Mouse (Mus musculus) spleen, postnatal 0 days (tissue): ENCODE results near the gene Cd209g. TPM values are rescaled to one million over a fixed set of nuclear protein-coding genes. Genes with fewer than 3 reads are reported as not detected.

Experiments used
- polyA plus RNA-seq: library from polyadenylated mRNA; unstranded; fragments of >200 nt; fragmentation: Nextera tagmentation; extraction: Ambion mirVana; gene quantifications from 2 replicates; pipeline ENCODE4 v1.2.1, GENCODE M21; 2015

The Cd209g gene
- polyA plus RNA-seq, result not detected in 2 replicates

DNA sequence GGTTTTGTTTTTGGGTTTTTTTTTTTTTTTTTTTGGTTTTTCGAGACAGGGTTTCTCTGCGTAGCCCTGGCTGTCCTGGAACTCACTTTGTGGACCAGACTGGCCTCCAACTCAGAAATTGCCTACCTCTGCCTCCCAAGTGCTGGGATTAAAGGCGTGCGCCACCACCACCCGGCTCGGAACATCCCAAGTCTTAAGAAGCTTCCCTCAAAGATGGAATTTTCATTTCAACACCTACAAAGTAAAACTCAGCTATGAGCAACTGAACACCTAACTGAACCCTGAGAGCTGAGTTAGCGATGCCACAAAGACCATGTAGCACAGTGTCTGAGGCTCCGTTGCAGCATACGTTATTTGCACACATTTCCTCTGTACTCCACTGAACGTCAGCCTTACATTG is at the start of gene Cd209g:
Gene Cd209g, plus strand, starts transcription at position 301 of the 400 bp plus-strand sequence.

GRCm38 (mm10) chr8:4105735-4106134 is 28.2 kb upstream of the Cd209g start, which contains the start of gene Cd209f:
TSS of gene Cd209f (minus strand) at chr8:4105835.

GRCm38 (mm10) chr8:4165852-4166751 is 32.2 kb downstream of the Cd209g start, which contains the start of gene Evi5l:
TSS of gene Evi5l (plus strand) at chr8:4166567.

Other genes with a start within 250 kb of the Cd209g start
- gene Cd209b, start 207.3 kb upstream of the Cd209g start, polyA plus RNA-seq, result not detected in 2 replicates
- gene Cd209c, start 179.4 kb upstream of the Cd209g start, polyA plus RNA-seq, result 0.20 and 0.29 TPM in 2 replicates
- gene Cd209f, start 28.3 kb upstream of the Cd209g start, polyA plus RNA-seq, result 0.17 and 0.98 TPM in 2 replicates
- 5.9 and 6.9 TPM in 2 replicates for gene Evi5l, start 32.5 kb downstream of the Cd209g start, polyA plus RNA-seq
- gene Prr36, start 83.4 kb downstream of the Cd209g start, polyA plus RNA-seq, result 0.05 and 0.08 TPM in 2 replicates
- 0.05 and 0.06 TPM in 2 replicates for gene Lrrc8e, start 92.7 kb downstream of the Cd209g start, polyA plus RNA-seq
- gene Map2k7, start 104.6 kb downstream of the Cd209g start, polyA plus RNA-seq, result 14.8 and 15.0 TPM in 2 replicates
- 0.27 and 0.36 TPM in 2 replicates for gene Gm49320, start 104.8 kb downstream of the Cd209g start, polyA plus RNA-seq
- gene Tgfbr3l, start 114.1 kb downstream of the Cd209g start, polyA plus RNA-seq, result 1.6 TPM in 2 replicates
- gene Snapc2, start 119.0 kb downstream of the Cd209g start, polyA plus RNA-seq, result 19.1 and 21.0 TPM in 2 replicates
- 7.4 and 8.7 TPM in 2 replicates for gene Ctxn1, start 125.2 kb downstream of the Cd209g start, polyA plus RNA-seq
- gene Timm44, start 141.8 kb downstream of the Cd209g start, polyA plus RNA-seq, result 32.3 and 36.5 TPM in 2 replicates
- gene Ccl25, start 191.1 kb downstream of the Cd209g start, polyA plus RNA-seq, result 7.2 and 8.0 TPM in 2 replicates
- gene Elavl1, start 191.3 kb downstream of the Cd209g start, polyA plus RNA-seq, result 99.9 and 105 TPM in 2 replicates